Mouse (Mus musculus): ENCODE results near the gene Hoxa10.

DNA sequence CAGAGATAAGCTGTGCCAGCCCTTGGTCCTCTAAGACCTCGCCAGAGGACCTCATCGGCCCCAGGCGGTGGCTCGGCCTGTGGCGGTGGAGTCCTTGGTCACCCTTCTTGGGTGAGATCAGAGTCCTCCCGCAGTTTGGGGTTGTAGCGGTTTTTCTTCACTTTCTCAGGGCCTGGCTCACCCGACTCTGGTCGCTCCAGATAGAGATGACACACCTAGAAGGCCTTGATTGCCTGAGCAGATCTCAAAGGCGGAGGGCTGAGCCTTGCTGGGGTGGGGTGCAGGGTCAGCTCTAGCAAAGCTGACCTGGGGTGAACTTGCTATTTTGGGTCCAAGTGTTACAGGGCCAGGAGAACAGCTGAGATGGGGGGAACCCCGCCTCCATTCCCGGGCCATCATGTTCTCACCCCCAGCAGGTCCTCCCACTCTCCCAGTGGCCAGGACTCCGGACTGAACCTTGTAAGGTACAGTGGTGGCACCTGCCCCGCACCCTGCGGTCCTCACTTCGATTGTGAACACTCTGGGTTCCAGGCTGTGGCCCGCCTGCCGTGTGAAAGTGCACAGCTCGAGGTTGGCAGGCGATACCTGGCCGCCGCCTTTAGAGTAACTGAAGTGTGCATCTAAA, 33.1 kb upstream of the Hoxa10 start:
- TF ChIP-seq CTCF (IDR thresholded peaks at IDR 0.05; ENCODE audit: low read depth) (no peak), EP300 (IDR thresholded peaks at IDR 0.05; ENCODE audit: low read depth) (no peak)

Data from liver, postnatal 0 days (tissue).